Mouse (Mus musculus): ENCODE results near the gene Gss.
"Not testable (repeated sequence)": the region's sequence is repeated elsewhere in the genome, so short reads cannot be mapped to it uniquely, and the experiment has no call there.

Gene Gss

DNA sequence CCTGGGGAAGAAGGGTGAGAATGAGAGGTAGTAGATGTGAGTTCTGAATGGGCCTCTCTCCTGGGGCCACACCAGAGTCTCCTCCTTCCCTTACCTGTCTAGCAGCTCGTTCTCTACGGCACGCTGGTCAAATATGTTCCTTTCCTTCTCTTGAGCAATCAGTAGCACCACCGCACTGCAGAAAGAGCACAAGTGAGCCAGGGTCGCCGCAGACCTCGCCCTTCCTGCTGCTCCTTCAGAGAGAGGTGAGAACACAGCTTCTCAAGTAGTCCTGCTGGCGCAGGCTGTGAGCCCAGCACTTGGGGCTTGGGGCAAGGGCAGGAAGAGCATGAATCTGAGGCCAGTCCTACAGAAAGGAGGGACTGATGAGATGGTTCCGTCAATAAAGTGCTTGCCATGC lies 19.6 kb downstream of the Gss start:
- no peak for DNase-seq

GRCm38 (mm10) chr2:155569223-155569807 lies 23.3 kb downstream of the Gss start:
- DNase-seq: no peak

DNA sequence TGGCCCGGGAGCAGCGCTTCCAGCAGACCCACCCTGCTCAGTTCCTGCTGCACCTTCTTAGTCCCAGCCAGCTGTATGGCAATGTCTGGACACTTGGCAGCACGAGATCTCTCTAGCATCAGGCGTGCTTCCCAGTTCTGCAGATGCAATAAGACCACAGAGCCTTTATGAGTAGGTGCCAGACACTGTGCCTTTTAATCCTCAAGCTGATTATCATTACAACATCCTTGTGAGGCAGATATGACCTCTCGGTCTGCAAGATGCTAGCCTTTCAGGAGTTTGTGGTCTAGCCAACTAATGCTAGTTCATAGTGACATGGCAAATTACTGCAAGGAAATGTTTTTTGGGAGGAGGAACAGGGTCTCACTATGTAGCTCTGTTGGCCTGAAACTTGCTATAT lies 24.9 kb downstream of the Gss start:
- DNase-seq: no peak

DNA sequence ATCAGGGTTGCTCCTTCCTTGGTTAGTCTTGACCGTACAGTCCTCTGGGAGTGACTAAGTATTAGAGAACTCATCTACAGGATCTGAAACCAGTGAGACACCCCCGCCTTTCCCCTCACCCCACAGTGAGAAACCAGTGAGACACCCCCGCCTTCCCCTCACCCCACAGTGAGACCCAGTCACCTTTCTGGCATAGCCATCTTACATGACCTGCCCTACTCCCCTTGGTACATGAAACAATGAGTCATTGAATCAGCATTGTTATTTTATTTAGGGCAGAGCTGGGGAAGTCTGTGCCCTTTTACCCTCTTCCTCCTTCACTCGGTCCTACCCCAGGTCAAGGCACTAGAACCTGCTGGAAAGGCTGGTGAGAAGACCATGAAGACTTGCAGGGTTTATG lies 29.7 kb downstream of the Gss start:
- DNase-seq: no peak

DNA sequence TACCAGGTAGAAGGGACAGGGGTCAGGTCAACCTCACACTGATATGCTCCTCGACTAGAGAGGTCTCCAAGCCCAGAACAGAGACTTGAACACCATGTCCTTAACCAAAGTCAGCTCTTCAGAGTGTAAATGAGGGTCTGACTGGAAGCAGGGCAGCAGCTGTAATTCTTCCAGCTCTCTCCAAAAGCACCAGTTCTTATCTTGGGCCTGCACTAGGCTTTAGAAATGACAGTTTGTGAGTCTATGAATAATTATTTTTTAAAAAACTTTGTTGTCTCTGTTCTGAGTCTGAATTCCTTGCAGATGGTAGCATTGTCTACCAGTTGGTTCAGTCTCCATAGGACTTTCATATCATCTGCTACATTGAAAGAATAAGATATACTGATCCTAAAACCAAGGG lies 30.4 kb downstream of the Gss start:
- DNase-seq: no peak

GRCm38 (mm10) chr2:155554426-155554985 lies 38.1 kb downstream of the Gss start:
- no peak for DNase-seq

DNA sequence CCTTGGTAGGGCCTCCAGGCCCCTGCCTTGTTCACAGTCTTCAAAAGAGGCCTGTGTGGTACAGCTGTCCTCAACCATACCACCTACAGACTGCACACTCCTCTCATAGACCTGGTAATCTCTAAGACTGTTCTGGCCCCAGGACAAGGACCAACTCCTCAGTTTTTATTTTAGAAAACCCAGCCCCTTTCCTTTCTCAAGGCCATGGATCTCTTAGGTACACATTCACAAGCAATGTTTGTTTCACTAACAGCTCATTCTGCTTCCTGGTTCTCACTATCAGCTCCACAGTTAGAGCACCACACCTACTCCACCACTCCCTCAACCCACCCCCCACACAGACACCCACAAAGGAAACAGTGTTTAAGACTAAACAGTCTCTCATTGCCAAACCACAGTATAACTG lies 39.7 kb downstream of the Gss start:
- no peak for DNase-seq

- DNase-seq: no peak
These were observed 40.3 kb downstream of the Gss start for GRCm38 (mm10) chr2:155552336-155552735.

DNA sequence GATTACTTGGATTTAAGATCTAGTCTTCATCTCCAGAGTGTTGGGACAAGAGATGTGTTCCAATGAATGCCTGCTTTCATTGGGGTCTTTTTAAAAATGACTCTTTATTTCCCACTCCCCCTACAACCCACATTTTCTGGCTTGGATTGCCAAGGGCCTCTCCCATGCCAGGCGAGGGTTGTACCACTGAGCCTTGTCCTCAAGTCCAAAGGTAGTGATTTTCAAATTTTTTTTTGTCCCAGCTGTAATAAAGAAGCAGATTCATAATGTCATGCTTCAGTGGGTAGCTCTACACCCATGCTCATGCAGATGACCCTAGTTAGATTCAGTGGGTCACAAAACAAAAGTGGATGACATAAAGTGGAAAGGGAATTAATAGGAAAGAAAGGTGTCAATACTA lies 45.7 kb downstream of the Gss start:
- no peak for DNase-seq

DNA sequence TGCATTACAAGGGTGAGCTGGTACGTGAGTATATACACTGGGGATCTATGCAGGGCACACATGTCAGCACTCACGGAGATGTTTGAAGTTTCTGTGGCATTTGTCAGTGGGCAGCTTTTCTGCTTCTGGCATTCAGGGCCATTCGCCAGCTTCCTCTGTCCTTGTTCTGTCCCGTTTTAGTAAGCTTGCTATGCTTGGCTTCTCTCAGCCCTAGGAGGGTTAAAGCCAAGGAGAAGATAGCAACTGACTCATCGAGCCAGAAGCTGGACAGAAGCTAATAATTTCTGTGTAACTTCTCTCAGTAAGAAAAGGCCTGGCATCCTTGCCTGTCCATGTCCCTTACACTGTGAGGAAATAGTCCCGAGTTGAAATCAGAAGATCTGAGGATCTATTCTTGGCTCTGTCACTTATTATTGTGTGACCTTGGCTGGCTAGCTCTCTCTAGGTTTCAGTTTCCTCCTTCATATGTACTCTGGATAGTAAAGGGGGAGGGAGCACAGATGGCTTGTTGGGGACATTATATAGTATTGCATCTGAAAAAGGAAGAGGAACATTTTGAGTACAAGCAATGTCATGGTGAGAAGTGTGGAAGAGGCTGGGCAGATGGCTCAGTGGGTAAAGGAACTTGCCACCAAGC lies 51.7 kb downstream of the Gss start:
- peak; percentile 66 for DNase-seq

DNA sequence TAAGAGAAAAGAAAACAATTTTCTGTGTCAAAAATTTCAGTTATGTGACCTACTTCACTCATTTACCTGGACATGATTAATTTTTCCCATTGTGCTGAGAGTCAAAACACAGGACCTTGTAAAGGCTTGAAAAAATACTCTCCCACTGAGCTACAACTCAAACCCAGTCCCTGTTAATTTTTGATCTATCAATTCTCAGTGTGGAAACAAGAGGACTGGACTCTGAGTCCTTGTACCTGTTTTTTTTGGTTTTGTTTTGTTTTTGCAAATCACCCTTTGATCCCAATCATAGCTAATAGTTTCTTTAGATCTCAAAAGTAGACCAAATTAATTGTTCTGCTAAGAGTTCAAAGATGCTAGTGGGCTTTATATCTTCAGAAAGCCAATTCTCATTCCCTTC lies 52.9 kb downstream of the Gss start:
- DNase-seq: no peak

DNA sequence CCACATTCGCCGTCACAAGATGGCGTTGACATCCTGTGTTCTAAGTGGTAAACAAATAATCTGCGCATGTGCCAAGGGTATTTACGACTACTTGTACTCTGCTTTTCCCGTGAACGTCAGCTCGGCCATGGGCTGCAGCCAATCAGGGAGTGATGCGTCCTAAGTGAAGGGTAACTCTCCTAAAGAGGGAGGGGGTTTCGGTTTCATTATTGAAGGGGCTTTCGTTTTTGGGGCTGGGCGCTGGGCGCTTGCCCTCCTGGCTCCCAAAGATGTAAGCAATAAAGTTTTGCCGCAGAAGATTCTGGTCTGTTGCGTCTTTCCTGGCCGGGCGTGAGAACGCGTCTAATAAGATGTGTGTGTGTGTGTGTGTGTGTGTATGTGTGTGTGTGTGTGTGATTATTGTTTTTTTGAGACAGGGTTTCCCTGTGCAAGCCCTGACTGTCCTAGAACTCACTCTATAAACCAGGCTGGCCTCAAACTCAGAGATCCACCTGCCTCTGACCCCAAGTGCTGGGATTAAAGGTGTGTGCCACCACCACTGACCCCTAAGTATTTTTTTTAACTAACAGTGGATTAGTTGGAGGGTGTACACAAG lies 54.0 kb downstream of the Gss start:
- not testable (repeated sequence) for DNase-seq

DNA sequence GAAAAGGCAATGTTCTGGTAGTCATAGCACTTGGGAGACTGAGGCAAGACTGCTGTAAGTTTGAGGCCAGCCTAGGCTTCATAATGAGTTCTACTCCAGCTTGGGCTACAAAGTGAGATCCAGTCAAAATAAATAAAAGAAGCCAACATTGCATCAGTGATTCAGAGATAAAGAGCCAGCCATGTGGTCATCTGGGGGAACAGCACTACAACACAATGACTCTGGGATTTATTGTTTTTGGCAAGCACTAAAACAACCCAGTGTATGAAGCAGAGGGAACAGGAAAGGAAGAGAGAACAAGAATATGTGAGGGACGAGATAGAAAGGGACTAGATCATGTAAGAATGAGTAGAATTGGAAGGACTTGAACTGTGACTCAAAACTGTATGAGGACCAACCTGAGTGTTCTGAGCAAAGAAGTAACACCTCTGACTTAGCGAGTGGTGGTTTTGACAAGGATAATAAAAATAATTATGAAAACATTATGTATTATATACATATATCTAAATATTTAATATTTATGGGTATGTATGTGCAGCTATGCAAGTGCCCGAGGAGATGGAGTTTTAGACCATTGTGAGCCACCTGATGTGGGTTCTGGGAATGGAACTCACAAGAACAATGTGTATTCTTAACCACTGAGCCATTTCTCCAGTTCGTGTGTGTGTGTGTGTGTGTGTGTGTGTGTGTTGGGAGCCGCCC lies 54.7 kb downstream of the Gss start:
- DNase-seq: no peak

DNA sequence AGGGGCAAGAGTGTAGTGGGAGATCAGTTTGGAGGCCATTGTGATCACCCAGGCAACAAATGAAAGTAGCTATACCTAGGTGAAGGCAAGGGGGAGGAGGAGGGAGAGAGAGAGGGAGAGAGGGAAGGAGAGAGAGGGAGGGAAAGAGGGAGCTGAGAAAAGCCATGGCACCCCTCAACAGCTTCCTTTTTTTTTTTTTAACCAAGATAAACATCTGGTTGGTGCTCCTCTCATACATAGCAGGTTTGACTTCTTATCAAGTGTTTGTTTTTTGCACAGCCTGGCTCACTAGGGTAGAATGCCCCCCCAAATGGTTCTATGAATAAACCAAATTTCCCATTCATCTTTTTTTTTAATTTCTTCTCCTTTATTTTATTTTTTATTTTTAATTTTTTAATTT lies 56.3 kb downstream of the Gss start:
- no peak for DNase-seq

GRCm38 (mm10) chr2:155527367-155527766 lies 65.2 kb downstream of the Gss start:
- DNase-seq: no peak

GRCm38 (mm10) chr2:155524378-155524777 lies 68.2 kb downstream of the Gss start:
- DNase-seq: no peak

DNA sequence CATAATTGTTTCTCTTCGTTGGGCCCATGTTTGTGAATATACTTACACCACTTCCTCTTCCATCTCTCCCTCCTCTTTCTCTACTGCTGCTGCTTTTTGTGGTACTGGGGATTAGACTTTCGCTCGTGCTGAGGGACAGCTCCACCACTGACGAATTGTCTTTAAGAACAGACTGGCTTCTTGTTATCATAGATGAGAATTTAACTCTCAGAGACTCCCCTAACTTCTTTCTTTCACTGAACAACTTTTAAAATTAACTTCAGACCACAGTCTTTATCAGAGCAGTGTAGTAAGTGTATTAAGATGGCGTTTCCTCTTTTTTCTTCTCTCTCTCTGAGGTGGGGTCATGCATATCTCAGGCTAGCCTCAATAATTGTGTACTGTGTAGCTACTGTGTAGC lies 68.9 kb downstream of the Gss start:
- DNase-seq: no peak

DNA sequence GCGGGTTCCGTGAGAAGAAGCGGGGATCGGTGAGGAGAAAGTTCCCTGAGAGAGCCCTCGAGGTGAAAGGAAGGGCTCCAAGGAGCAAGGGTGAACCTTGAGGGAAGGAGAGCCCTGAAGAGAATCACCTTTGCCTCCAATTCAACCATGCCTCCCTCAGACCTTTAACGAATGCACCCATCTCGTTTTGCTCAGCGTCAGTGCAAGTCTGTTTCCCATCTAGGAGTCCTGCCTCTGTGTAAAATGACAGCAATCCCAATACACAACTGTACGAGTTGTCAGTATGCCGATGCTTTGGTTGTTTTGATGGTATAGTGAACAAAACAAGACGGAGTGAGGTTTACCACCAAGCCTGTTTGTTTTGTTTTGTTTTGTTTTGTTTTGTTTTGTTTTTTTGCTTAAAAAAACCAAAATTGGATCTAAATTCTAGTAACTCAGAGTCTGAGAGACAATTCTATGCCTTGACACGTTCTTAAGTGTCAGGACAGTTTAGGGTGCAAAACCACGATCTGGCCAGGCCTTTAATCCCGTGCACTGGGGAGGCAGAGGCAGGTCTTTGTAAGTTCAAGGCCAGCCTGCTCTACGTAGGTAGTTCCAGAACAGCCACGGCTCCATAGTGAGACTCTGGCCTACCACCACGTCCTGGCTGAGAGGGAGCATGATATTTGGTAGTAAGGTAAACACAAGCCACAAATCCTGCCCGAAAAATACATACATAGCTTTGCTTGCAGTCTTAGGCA lies 73.9 kb downstream of the Gss start:
- DNase-seq: peak; percentile 37

GRCm38 (mm10) chr2:155517455-155518423 lies 74.9 kb downstream of the Gss start, which contains the start of the genes Acss2 and Ggt7:
Gene Acss2 (plus strand): TSS chr2:155517948.
Gene Ggt7 (minus strand): TSS chr2:155518237.
- peak; percentile 100 for DNase-seq

GRCm38 (mm10) chr2:155515941-155516340 lies 76.7 kb downstream of the Gss start:
- DNase-seq: peak; percentile 93

GRCm38 (mm10) chr2:155514666-155515065 lies 77.9 kb downstream of the Gss start:
- DNase-seq: peak; percentile 93

DNA sequence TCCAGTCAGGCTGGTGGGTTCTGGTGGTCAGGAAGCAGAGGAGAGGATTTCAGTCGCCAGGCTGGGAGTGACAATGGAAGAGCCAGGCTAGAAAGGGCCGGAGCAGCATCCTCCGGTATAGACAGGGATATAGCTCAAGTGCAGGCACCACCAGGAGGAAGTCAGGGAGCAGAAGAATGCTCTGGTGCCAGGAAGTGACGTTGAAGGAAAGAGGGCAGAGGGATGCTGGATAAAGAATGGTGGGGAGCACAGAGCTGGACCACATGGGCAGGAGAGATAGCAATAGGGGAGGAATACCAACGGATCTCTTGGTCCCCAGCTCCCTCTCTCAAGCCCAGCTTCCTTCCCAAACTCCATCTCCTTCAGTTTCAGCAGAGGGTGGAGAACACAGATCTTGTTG lies 79.1 kb downstream of the Gss start:
- DNase-seq: peak; percentile 62

All from cerebellum, adult 9-10 months (tissue).